ENCODE assay signal across 16 mouse cellular contexts in genomic region chr17:73324732-73325131, GRCm38 (mm10).
A peak's percentile ranks its signal among the peaks of the same experiment; 100 is the strongest.
DNase-seq lines count a peak whose midpoint lies in the region; ATAC-seq lines count a peak whose summit lies in the region.
"Had no signal": no experiment of that assay in that cellular context is flagged by ENCODE, and none has a peak within 500 bp of the region (broad histone marks: within the 10 kb centered on the region; RNA-seq: fewer than 3 reads in every experiment).

No protein-coding gene starts in this region.

- ATAC-seq in cerebellum, adult (ENCODE audit: insufficient number of reproducible peaks, low FRiP score, low TSS enrichment), result 0 out of 2 replicates have a peak, but pooled peaks have one; percentile 9
- peak; percentile 54; the same call in 1 of the 2 replicates for ATAC-seq in hindbrain, embryonic 16.5 days
- no peak for ATAC-seq in kidney, embryonic 16.5 days (ENCODE audit: low FRiP score, low TSS enrichment)
- ATAC-seq: forebrain, embryonic 13.5 days; intestine, embryonic 16.5 days; midbrain, embryonic 16.5 days had no signal

- WGBS in hindbrain, embryonic 16.5 days, result 38% methylated on average over 6 of the region's 6 CpGs
- WGBS in kidney, embryonic 16.5 days, result 61% methylated on average over 6 of the region's 6 CpGs

- peaks cover 3% of the 10 kb centered on the region; the same call in 1 of the 2 replicates for H3K4me1 ChIP-seq in hindbrain, embryonic 16.5 days (ENCODE audit: control insufficient read depth, insufficient read depth, low read depth, low read length)
- no peaks in the 10 kb centered on the region for H3K4me1 ChIP-seq in kidney, embryonic 16.5 days (ENCODE audit: insufficient read depth, low read length)

- intact Hi-C loops in heart, postnatal 25 days (cut with DNase I), result no loop called here

- H3K4me2 ChIP-seq in hindbrain, embryonic 16.5 days (ENCODE audit: low read length), result no peak overlapping the region
- H3K4me2 ChIP-seq in kidney, embryonic 16.5 days (replicated peaks; ENCODE audit: low read depth, low read length), result no peak overlapping the region
- H3K4me2 ChIP-seq: forebrain, embryonic 13.5 days; limb, embryonic 13.5 days had no signal

- no peak overlapping the region for H3K4me3 ChIP-seq in hindbrain, embryonic 16.5 days (ENCODE audit: low read length)
- H3K4me3 ChIP-seq in kidney, embryonic 16.5 days (ENCODE audit: low read length), result no peak overlapping the region
- H3K4me3 ChIP-seq: forebrain, embryonic 13.5 days; gastrocnemius, adult 2 months; left cerebral cortex, adult 2 months; limb, embryonic 13.5 days had no signal

- H3K27ac ChIP-seq in hindbrain, embryonic 16.5 days (ENCODE audit: low read depth, low read length), result peak overlapping the region; percentile 13; the same call in 1 of the 2 replicates
- no peak overlapping the region for H3K27ac ChIP-seq in kidney, embryonic 16.5 days (ENCODE audit: low read length)
- H3K27ac ChIP-seq: forebrain, embryonic 13.5 days; gastrocnemius, adult 2 months; left cerebral cortex, adult 2 months; limb, embryonic 13.5 days had no signal

- DNase-seq in heart, postnatal 4 days, result peak; percentile 38
- DNase-seq in heart, postnatal 25 days (ENCODE audit: low spot score), result no peak
- peak; percentile 44 for DNase-seq in cerebellum, adult 9-10 months
- DNase-seq in spleen, postnatal 10 days (ENCODE audit: low spot score in 2 of 2), result no peak
- DNase-seq: gastrocnemius, adult 2 months; lung, postnatal 36 days; thymus, adult 18-20 months had no signal

- H3K9me3 ChIP-seq in hindbrain, embryonic 16.5 days (ENCODE audit: control insufficient read depth, low read length), result no peaks in the 10 kb centered on the region
- no peaks in the 10 kb centered on the region for H3K9me3 ChIP-seq in kidney, embryonic 16.5 days (ENCODE audit: low read length)
- H3K9me3 ChIP-seq: forebrain, embryonic 13.5 days; limb, embryonic 13.5 days had no signal

- H3K9ac ChIP-seq in hindbrain, embryonic 16.5 days (ENCODE audit: low read depth, low read length), result no peak overlapping the region
- no peak overlapping the region for H3K9ac ChIP-seq in kidney, embryonic 16.5 days (replicated peaks; ENCODE audit: low read length)
- H3K9ac ChIP-seq: forebrain, embryonic 13.5 days; limb, embryonic 13.5 days had no signal

- H3K27me3 ChIP-seq in hindbrain, embryonic 16.5 days (replicated peaks; ENCODE audit: control insufficient read depth, insufficient read depth, low read length), result no peaks in the 10 kb centered on the region
- no peaks in the 10 kb centered on the region for H3K27me3 ChIP-seq in kidney, embryonic 16.5 days (ENCODE audit: insufficient read depth, low read length)
- H3K27me3 ChIP-seq: forebrain, embryonic 13.5 days; limb, embryonic 13.5 days had no signal

- H3K36me3 ChIP-seq in hindbrain, embryonic 16.5 days (ENCODE audit: control insufficient read depth, insufficient read depth, low read length), result no peaks in the 10 kb centered on the region
- H3K36me3 ChIP-seq in kidney, embryonic 16.5 days (ENCODE audit: insufficient read depth, low read length), result no peaks in the 10 kb centered on the region
- H3K36me3 ChIP-seq: G1E; limb, embryonic 13.5 days had no signal

Comparison
In these comparisons a context has a peak if more than half of its experiments do, and no peak if none do; other contexts are left out.
1. DNase-seq: peak in heart, postnatal 4 days (single experiment) and cerebellum, adult 9-10 months (single experiment); none in heart, postnatal 25 days (single experiment) and spleen, postnatal 10 days (0 of 2).